Mouse (Mus musculus): ENCODE measurements around the gene Zfp780b. TPM values are rescaled to one million over a fixed set of nuclear protein-coding genes. Genes with fewer than 3 reads are reported as not detected.
"Not testable (repeated sequence)": the region's sequence is repeated elsewhere in the genome, so short reads cannot be mapped to it uniquely, and the experiment has no call there.

Gene Zfp780b
- polyA plus RNA-seq, 1 experiment from 2014 or later: 33.5 TPM

DNA sequence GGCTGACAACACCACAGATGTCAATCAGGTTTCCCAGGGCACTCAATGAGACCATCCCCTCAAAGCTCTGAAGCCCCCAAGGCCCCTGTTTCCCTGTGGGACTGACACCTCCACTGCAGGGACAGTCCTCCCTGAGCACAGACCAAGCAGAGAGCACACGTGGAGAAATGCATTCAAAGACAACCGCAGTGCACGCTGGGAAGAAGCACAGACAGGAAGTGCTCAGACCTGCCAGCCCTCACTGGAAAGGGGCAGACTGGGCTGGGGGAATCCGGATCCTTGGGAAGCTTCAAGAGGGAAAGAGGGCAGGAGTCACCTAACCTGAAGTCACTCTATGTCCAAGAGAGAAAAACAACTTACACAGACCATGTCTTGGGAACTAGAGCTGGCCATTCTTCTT, 51.9 kb downstream of the Zfp780b start:
- 44% methylated on average over 4 of the region's 4 CpGs for WGBS
- H3K27me3 ChIP-seq; H3K4me3 ChIP-seq; H3K4me2 ChIP-seq (replicated peaks); H3K9ac ChIP-seq (replicated peaks); ATAC-seq (replicated peaks); H3K27ac ChIP-seq (replicated peaks); H3K9me3 ChIP-seq: not testable (repeated sequence)
- Histone ChIP-seq H3K4me1 (peaks cover 16% of the 10 kb centered on the region), H3K36me3 (peaks cover 18% of the 10 kb centered on the region; the same call in 1 of the 2 replicates)

- 60% methylated on average over 4 of the region's 4 CpGs for WGBS
- not testable (repeated sequence) for H3K9ac ChIP-seq (replicated peaks); H3K27me3 ChIP-seq; H3K4me3 ChIP-seq; ATAC-seq (replicated peaks); H3K27ac ChIP-seq (replicated peaks); H3K4me1 ChIP-seq; H3K4me2 ChIP-seq (replicated peaks)
- H3K9me3 ChIP-seq: peaks cover 17% of the 10 kb centered on the region; the same call in 1 of the 2 replicates
- H3K36me3 ChIP-seq: peaks cover 52% of the 10 kb centered on the region
Observed at GRCm38 (mm10) chr7:27910952-27911351, 68.0 kb downstream of the Zfp780b start.

Other genes with a start within 250 kb of the Zfp780b start
- gene Zfp60, start 247.8 kb downstream of the Zfp780b start, polyA plus RNA-seq (2015; fragmentation: Nextera tagmentation; extraction: Ambion mirVana): 126 and 128 TPM in 2 replicates
- 2.8 and 3.0 TPM in 2 replicates for gene Zfp626, start 172.0 kb downstream of the Zfp780b start, polyA plus RNA-seq (2015; fragmentation: Nextera tagmentation; extraction: Ambion mirVana)
- 12.0 and 12.7 TPM in 2 replicates for gene Zfp59, start 140.6 kb downstream of the Zfp780b start, polyA plus RNA-seq (2015; fragmentation: Nextera tagmentation; extraction: Ambion mirVana)
- gene Zfp607a, start 121.6 kb downstream of the Zfp780b start, polyA plus RNA-seq (2015; fragmentation: Nextera tagmentation; extraction: Ambion mirVana): 1.3 and 1.5 TPM in 2 replicates
- gene Zfp974, start 49.7 kb downstream of the Zfp780b start, polyA plus RNA-seq (2015; fragmentation: Nextera tagmentation; extraction: Ambion mirVana): 17.4 and 18.0 TPM in 2 replicates
- 6.4 and 7.1 TPM in 2 replicates for gene Zfp850, start 34.9 kb upstream of the Zfp780b start, polyA plus RNA-seq (2015; fragmentation: Nextera tagmentation; extraction: Ambion mirVana)
- 345 and 350 TPM in 2 replicates for gene Psmc4, start 70.9 kb upstream of the Zfp780b start, polyA plus RNA-seq (2015; fragmentation: Nextera tagmentation; extraction: Ambion mirVana)
- 0.06 and 0.10 TPM in 2 replicates for gene Fcgbp, start 92.1 kb upstream of the Zfp780b start, polyA plus RNA-seq (2015; fragmentation: Nextera tagmentation; extraction: Ambion mirVana)
- 0.08 and 0.11 TPM in 2 replicates for gene 9530053A07Rik, start 150.3 kb upstream of the Zfp780b start, polyA plus RNA-seq (2015; fragmentation: Nextera tagmentation; extraction: Ambion mirVana)
- gene Fbl, start 190.5 kb upstream of the Zfp780b start, polyA plus RNA-seq (2015; fragmentation: Nextera tagmentation; extraction: Ambion mirVana): 97.0 and 109 TPM in 2 replicates
- gene Dyrk1b, start 200.3 kb upstream of the Zfp780b start, polyA plus RNA-seq (2015; fragmentation: Nextera tagmentation; extraction: Ambion mirVana): 18.1 and 18.6 TPM in 2 replicates